Mouse (Mus musculus): ENCODE measurements around the gene Olfr749. TPM values are rescaled to one million over a fixed set of nuclear protein-coding genes. Genes with fewer than 3 reads are reported as not detected.

Olfr749 gene
- total and polyA plus RNA-seq, 2 experiments from 2014 or later, result not detected

- H3K4me2 ChIP-seq (ENCODE audit: low read depth, low read length), result no peak within 1 kb of the TSS
- no peak within 1 kb of the TSS for H3K4me3 ChIP-seq (ENCODE audit: low read depth, low read length)
- H3K27ac ChIP-seq (ENCODE audit: low read depth), result no peak within 1 kb of the TSS
- WGBS, result 47% methylated on average over 1 of the region's 1 CpGs
- ATAC-seq (ENCODE audit: insufficient read depth, low read depth) (no peak), DNase-seq (ENCODE audit: low spot score) (no peak)
- H3K4me1 ChIP-seq (ENCODE audit: control insufficient read depth, insufficient read depth), result no peaks in the 10 kb centered on the region
- no peaks in the 10 kb centered on the region for H3K27me3 ChIP-seq (ENCODE audit: control insufficient read depth, insufficient read depth, low read length)
- H3K36me3 ChIP-seq (replicated peaks; ENCODE audit: control insufficient read depth, insufficient read depth, low read length), result no peaks in the 10 kb centered on the region
- no peaks in the 10 kb centered on the region for H3K9me3 ChIP-seq (replicated peaks; ENCODE audit: control insufficient read depth, low read length)
- TF ChIP-seq CTCF (IDR thresholded peaks at IDR 0.05; ENCODE audit: low read depth) (no peak), EP300 (IDR thresholded peaks at IDR 0.05; ENCODE audit: low read depth) (no peak)
- no peak within 1 kb of the TSS for H3K9ac ChIP-seq (replicated peaks; ENCODE audit: low read depth, low read length)
These were observed 37.8 kb downstream of the Olfr749 start, which contains the start of gene Olfr748 for GRCm38 (mm10) chr14:50707073-50707472. Gene Olfr748 (plus strand): TSS chr14:50707373.

GRCm38 (mm10) chr14:50693106-50693505 is 51.8 kb downstream of the Olfr749 start, which contains the start of gene Olfr747:
Gene Olfr747 (minus strand): TSS chr14:50693206.
- Histone ChIP-seq H3K4me3 (ENCODE audit: low read depth, low read length) (no peak within 1 kb of the TSS), H3K9me3 (replicated peaks; ENCODE audit: control insufficient read depth, low read length) (no peaks in the 10 kb centered on the region), H3K36me3 (replicated peaks; ENCODE audit: control insufficient read depth, insufficient read depth, low read length) (no peaks in the 10 kb centered on the region), H3K9ac (replicated peaks; ENCODE audit: low read depth, low read length) (no peak within 1 kb of the TSS), H3K4me2 (ENCODE audit: low read depth, low read length) (no peak within 1 kb of the TSS), H3K4me1 (ENCODE audit: control insufficient read depth, insufficient read depth) (no peaks in the 10 kb centered on the region), H3K27ac (ENCODE audit: low read depth) (no peak within 1 kb of the TSS), H3K27me3 (ENCODE audit: control insufficient read depth, insufficient read depth, low read length) (no peaks in the 10 kb centered on the region)
- ATAC-seq (ENCODE audit: insufficient read depth, low read depth), result no peak
- TF ChIP-seq EP300 (IDR thresholded peaks at IDR 0.05; ENCODE audit: low read depth), result no peak
- no peak for TF ChIP-seq CTCF (IDR thresholded peaks at IDR 0.05; ENCODE audit: low read depth)
- WGBS, result 76% methylated on average over 3 of the region's 3 CpGs
- no peak for DNase-seq (ENCODE audit: low spot score)

Other genes starting within 250 kb of the Olfr749 start
- not detected in 2 replicates for gene Olfr742, start 241.5 kb downstream of the Olfr749 start, total RNA-seq (2014; rRNA removed; ENCODE audit: low replicate concordance)
- not detected in 2 replicates for gene Olfr742, start 241.5 kb downstream of the Olfr749 start, polyA plus RNA-seq (2015; fragmentation: Nextera tagmentation; extraction: Ambion mirVana)
- gene Olfr743, start 223.3 kb downstream of the Olfr749 start, total RNA-seq (2014; rRNA removed; ENCODE audit: low replicate concordance), result not detected in 2 replicates
- gene Olfr743, start 223.3 kb downstream of the Olfr749 start, polyA plus RNA-seq (2015; fragmentation: Nextera tagmentation; extraction: Ambion mirVana), result not detected in 2 replicates
- gene Olfr744, start 130.2 kb downstream of the Olfr749 start, total RNA-seq (2014; rRNA removed; ENCODE audit: low replicate concordance), result not detected in 2 replicates
- not detected in 2 replicates for gene Olfr744, start 130.2 kb downstream of the Olfr749 start, polyA plus RNA-seq (2015; fragmentation: Nextera tagmentation; extraction: Ambion mirVana)
- not detected in 2 replicates for gene Olfr745, start 105.7 kb downstream of the Olfr749 start, total RNA-seq (2014; rRNA removed; ENCODE audit: low replicate concordance)
- not detected in 2 replicates for gene Olfr745, start 105.7 kb downstream of the Olfr749 start, polyA plus RNA-seq (2015; fragmentation: Nextera tagmentation; extraction: Ambion mirVana)
- gene Olfr746, start 98.0 kb downstream of the Olfr749 start, total RNA-seq (2014; rRNA removed; ENCODE audit: low replicate concordance), result not detected in 2 replicates
- gene Olfr746, start 98.0 kb downstream of the Olfr749 start, polyA plus RNA-seq (2015; fragmentation: Nextera tagmentation; extraction: Ambion mirVana), result not detected in 2 replicates
- not detected in 2 replicates for gene Olfr747, start 51.9 kb downstream of the Olfr749 start, total RNA-seq (2014; rRNA removed; ENCODE audit: low replicate concordance)
- gene Olfr747, start 51.9 kb downstream of the Olfr749 start, polyA plus RNA-seq (2015; fragmentation: Nextera tagmentation; extraction: Ambion mirVana), result not detected in 2 replicates
- gene Olfr748, start 37.7 kb downstream of the Olfr749 start, total RNA-seq (2014; rRNA removed; ENCODE audit: low replicate concordance), result not detected in 2 replicates
- gene Olfr748, start 37.7 kb downstream of the Olfr749 start, polyA plus RNA-seq (2015; fragmentation: Nextera tagmentation; extraction: Ambion mirVana), result not detected in 2 replicates
- 31.0 and 69.1 TPM in 2 replicates for gene Ttc5, start 40.4 kb upstream of the Olfr749 start, total RNA-seq (2014; rRNA removed; ENCODE audit: low replicate concordance)
- gene Ttc5, start 40.4 kb upstream of the Olfr749 start, polyA plus RNA-seq (2015; fragmentation: Nextera tagmentation; extraction: Ambion mirVana), result 30.9 and 31.9 TPM in 2 replicates
- gene Ccnb1ip1, start 62.6 kb upstream of the Olfr749 start, total RNA-seq (2014; rRNA removed; ENCODE audit: low replicate concordance), result not detected in 2 replicates
- gene Ccnb1ip1, start 62.6 kb upstream of the Olfr749 start, polyA plus RNA-seq (2015; fragmentation: Nextera tagmentation; extraction: Ambion mirVana), result not detected in 2 replicates
- gene Parp2, start 62.7 kb upstream of the Olfr749 start, total RNA-seq (2014; rRNA removed; ENCODE audit: low replicate concordance), result 10.7 and 11.2 TPM in 2 replicates
- 20.4 and 24.4 TPM in 2 replicates for gene Parp2, start 62.7 kb upstream of the Olfr749 start, polyA plus RNA-seq (2015; fragmentation: Nextera tagmentation; extraction: Ambion mirVana)
- 10.8 and 29.3 TPM in 2 replicates for gene Tep1, start 125.5 kb upstream of the Olfr749 start, total RNA-seq (2014; rRNA removed; ENCODE audit: low replicate concordance)
- gene Tep1, start 125.5 kb upstream of the Olfr749 start, polyA plus RNA-seq (2015; fragmentation: Nextera tagmentation; extraction: Ambion mirVana), result 4.7 and 6.1 TPM in 2 replicates
- gene Klhl33, start 152.4 kb upstream of the Olfr749 start, total RNA-seq (2014; rRNA removed; ENCODE audit: low replicate concordance), result not detected in 2 replicates
- 0.85 and 1.4 TPM in 2 replicates for gene Klhl33, start 152.4 kb upstream of the Olfr749 start, polyA plus RNA-seq (2015; fragmentation: Nextera tagmentation; extraction: Ambion mirVana)
- 81.8 and 106 TPM in 2 replicates for gene Osgep, start 179.8 kb upstream of the Olfr749 start, total RNA-seq (2014; rRNA removed; ENCODE audit: low replicate concordance)
- 93.3 and 96.6 TPM in 2 replicates for gene Osgep, start 179.8 kb upstream of the Olfr749 start, polyA plus RNA-seq (2015; fragmentation: Nextera tagmentation; extraction: Ambion mirVana)
- 44.3 and 52.7 TPM in 2 replicates for gene Apex1, start 179.9 kb upstream of the Olfr749 start, total RNA-seq (2014; rRNA removed; ENCODE audit: low replicate concordance)
- 70.3 and 77.2 TPM in 2 replicates for gene Apex1, start 179.9 kb upstream of the Olfr749 start, polyA plus RNA-seq (2015; fragmentation: Nextera tagmentation; extraction: Ambion mirVana)
- gene Pip4p1, start 185.8 kb upstream of the Olfr749 start, total RNA-seq (2014; rRNA removed; ENCODE audit: low replicate concordance), result 16.6 and 39.0 TPM in 2 replicates
- 20.4 and 24.8 TPM in 2 replicates for gene Pip4p1, start 185.8 kb upstream of the Olfr749 start, polyA plus RNA-seq (2015; fragmentation: Nextera tagmentation; extraction: Ambion mirVana)
- gene Pnp, start 186.0 kb upstream of the Olfr749 start, total RNA-seq (2014; rRNA removed; ENCODE audit: low replicate concordance), result 15.7 and 22.3 TPM in 2 replicates
- gene Pnp, start 186.0 kb upstream of the Olfr749 start, polyA plus RNA-seq (2015; fragmentation: Nextera tagmentation; extraction: Ambion mirVana), result 20.5 and 22.2 TPM in 2 replicates
- 17.5 TPM in 1 of 2 replicates, not detected in the other for gene Gm49342, start 199.4 kb upstream of the Olfr749 start, total RNA-seq (2014; rRNA removed; ENCODE audit: low replicate concordance)
- not detected in 2 replicates for gene Gm49342, start 199.4 kb upstream of the Olfr749 start, polyA plus RNA-seq (2015; fragmentation: Nextera tagmentation; extraction: Ambion mirVana)
- 0.46 TPM in 1 of 2 replicates, not detected in the other for gene Pnp2, start 210.9 kb upstream of the Olfr749 start, total RNA-seq (2014; rRNA removed; ENCODE audit: low replicate concordance)
- 0.27 TPM in 2 replicates for gene Pnp2, start 210.9 kb upstream of the Olfr749 start, polyA plus RNA-seq (2015; fragmentation: Nextera tagmentation; extraction: Ambion mirVana)